Mouse (Mus musculus) layer of hippocampus, postnatal 36 days (tissue): ENCODE measurements around the gene Eef1a1. TPM values are rescaled to one million over a fixed set of nuclear protein-coding genes. Genes with fewer than 3 reads are reported as not detected.
A peak's percentile ranks its signal among the peaks of the same experiment; 100 is the strongest.
"Not testable (repeated sequence)": the region's sequence is repeated elsewhere in the genome, so short reads cannot be mapped to it uniquely, and the experiment has no call there.

Source experiments
- DNase-seq, 2 experiments: peaks; one replicate each; pipeline ENCODE4 v3.0.0; 2022
- total RNA-seq, 2 experiments: library from RNA; stranded (reverse); gene quantifications; 2 replicates each; pipeline ENCODE4 v1.2.3; 2021

Eef1a1 gene
- total RNA-seq, 2 experiments from 2014 or later, result 2,932 to 3,031 TPM

- DNase-seq, result no peak
Observed at GRCm38 (mm10) chr9:78506722-78507077, 17.7 kb upstream of the Eef1a1 start.

GRCm38 (mm10) chr9:78506002-78506721 lies 17.2 kb upstream of the Eef1a1 start:
- DNase-seq, result no peak

GRCm38 (mm10) chr9:78505223-78505622 lies 16.3 kb upstream of the Eef1a1 start:
- no peak for DNase-seq

- no peak for DNase-seq
Observed at GRCm38 (mm10) chr9:78504679-78505078, 15.7 kb upstream of the Eef1a1 start.

GRCm38 (mm10) chr9:78504133-78504532 lies 15.2 kb upstream of the Eef1a1 start:
- no peak for DNase-seq

GRCm38 (mm10) chr9:78503223-78504079 lies 14.5 kb upstream of the Eef1a1 start:
- DNase-seq, result no peak

GRCm38 (mm10) chr9:78501284-78501683 lies 12.3 kb upstream of the Eef1a1 start:
- no peak for DNase-seq

GRCm38 (mm10) chr9:78500386-78500785 lies 11.4 kb upstream of the Eef1a1 start:
- DNase-seq, result no peak

GRCm38 (mm10) chr9:78493171-78493570 lies 4.2 kb upstream of the Eef1a1 start:
- DNase-seq, result no peak

- no peak for DNase-seq
Observed at GRCm38 (mm10) chr9:78492254-78492653, 3.3 kb upstream of the Eef1a1 start.

- DNase-seq, result no peak
Observed at GRCm38 (mm10) chr9:78491169-78491568, 2.2 kb upstream of the Eef1a1 start.

- not testable (repeated sequence) for DNase-seq
Observed at GRCm38 (mm10) chr9:78488021-78488420, 930 bp downstream of the Eef1a1 start.

GRCm38 (mm10) chr9:78484660-78485059 lies 4.3 kb downstream of the Eef1a1 start:
- no peak for DNase-seq

GRCm38 (mm10) chr9:78482386-78482785 lies 6.6 kb downstream of the Eef1a1 start:
- DNase-seq, result no peak

- peak; percentile 95 for DNase-seq
Observed at GRCm38 (mm10) chr9:78481423-78482331, 7.3 kb downstream of the Eef1a1 start.

GRCm38 (mm10) chr9:78480706-78481358 lies 8.1 kb downstream of the Eef1a1 start:
- DNase-seq, result peak; percentile 67 to 71

GRCm38 (mm10) chr9:78480227-78480626 lies 8.7 kb downstream of the Eef1a1 start:
- DNase-seq, result not testable (repeated sequence)

GRCm38 (mm10) chr9:78479308-78479707 lies 9.6 kb downstream of the Eef1a1 start:
- DNase-seq, result not testable (repeated sequence)

- not testable (repeated sequence) for DNase-seq
Observed at GRCm38 (mm10) chr9:78478009-78478605, 10.8 kb downstream of the Eef1a1 start.

GRCm38 (mm10) chr9:78477021-78477551 lies 11.9 kb downstream of the Eef1a1 start:
- DNase-seq, result no peak

- DNase-seq, result no peak
Observed at GRCm38 (mm10) chr9:78476531-78477020, 12.4 kb downstream of the Eef1a1 start.
